Mouse (Mus musculus) urinary bladder, postnatal 25 days (tissue): ENCODE measurements around the gene Borcs5.

Experiments used
- DNase-seq: peaks from one replicate; pipeline ENCODE4 v3.0.0; 2022; ENCODE audit warnings: low spot score

Gene Borcs5

DNA sequence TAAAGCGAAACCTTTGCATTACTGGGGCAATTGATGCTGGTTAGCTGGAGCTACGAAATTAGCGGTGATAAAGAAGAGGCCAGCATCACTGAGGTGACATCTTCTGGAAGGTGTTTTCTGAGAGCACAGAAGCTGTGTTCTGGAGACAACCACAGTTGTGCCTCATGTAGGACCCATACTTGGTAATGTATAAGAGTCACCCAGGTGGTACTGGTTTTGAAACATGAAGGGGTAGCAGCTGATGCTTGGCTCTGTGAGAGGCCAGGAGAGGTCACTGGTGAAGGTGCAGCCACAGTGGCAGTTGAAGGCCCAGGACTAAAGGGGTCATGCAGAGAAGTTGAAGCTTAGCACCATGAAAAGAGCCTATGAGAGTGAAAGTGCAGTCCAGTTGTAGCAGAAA is at the start of gene Borcs5:
Borcs5 (plus strand) TSS at position 301 of the 400 bp plus-strand sequence.
- DNase-seq = no peak

DNA sequence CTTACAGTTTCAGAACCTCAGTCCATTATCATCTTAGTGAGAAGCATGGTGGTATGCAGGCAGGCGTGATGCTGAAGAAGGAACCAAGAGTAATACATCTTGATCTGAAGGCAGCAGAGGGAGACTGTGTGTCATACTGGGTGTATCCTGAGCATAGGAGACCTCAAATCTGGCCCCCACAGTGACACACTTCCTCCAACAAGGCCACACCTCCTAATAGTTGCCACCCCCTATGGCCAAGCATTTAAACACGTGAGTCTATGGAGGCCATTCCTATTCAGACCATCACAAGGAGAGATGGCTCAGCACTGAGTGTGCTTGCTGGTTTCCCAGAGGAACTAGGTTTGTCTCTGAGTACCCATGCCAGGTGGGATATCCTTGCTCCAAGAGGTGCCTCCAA is 47.7 kb upstream of the Borcs5 start:
- DNase-seq = no peak

DNA sequence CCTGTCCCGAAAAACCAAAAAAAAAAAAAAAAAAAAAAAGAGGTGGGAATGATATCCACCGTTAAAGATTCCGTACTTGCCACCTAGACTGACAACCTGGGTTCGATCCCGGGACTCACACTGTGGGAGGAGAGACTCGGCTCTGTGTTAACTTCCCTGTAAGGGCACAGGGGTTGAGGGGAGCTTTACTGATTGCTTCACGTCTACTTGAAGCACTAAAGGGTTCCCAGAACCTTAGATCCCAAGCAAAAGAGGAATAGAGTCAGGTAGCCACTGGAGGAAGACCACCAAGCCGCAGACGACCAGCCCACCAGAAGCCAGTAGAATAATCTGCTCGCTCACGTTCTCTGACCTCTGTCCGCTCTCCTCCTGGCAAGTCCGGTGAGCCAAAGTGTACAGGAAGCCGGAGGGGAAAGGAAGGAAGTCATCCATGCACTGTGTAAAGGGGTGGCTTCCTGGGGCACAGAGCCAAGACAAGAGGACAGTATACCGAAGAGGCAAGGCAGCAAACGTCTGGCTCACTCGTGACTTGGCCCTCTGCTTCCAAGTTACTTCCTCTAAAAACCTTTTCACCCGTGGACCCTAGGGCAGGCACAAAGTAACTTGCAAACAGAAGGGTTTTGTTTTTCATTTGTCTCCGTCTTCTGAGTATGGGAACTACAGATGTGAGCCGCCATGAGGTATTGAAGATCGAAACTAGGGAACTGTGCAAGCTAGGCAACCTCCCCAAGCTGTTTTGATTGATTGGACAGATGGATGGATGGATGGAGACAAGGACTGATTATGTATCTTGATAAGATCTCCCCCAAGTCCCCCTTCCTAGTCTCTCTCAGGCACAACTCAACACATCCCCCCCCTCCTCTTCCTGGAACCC is 44.5 kb upstream of the Borcs5 start:
- DNase-seq = no peak

DNA sequence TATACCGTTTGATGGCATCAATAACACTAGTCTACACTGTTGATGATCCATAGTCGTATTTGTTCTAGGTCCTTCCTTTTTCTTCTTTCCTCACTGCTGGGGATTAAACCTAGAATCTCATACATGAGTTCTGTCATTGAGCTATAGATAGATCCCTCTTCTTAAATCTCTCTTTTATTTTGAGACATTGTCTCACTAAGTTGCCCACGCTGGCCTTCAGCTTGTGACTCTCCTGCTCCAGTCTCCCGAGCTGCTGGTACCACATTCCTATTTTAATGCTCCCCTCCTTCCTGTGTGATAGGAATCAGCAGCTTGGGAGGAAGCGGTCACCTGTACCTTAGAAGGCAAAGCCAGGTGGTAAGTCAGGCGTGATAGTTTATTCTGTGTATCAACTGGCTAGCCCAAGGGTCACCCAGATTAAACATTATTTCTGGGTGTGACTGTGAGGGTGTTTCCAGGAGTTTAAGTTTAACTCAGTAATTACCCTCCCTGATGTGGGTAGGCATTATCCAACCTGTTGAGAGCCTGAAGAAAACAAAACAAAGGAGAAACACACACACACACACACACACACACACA is 41.6 kb upstream of the Borcs5 start:
- DNase-seq = no peak

- DNase-seq = no peak
Measured at GRCm38 (mm10) chr6:134599239-134599638, 40.1 kb upstream of the Borcs5 start.

DNA sequence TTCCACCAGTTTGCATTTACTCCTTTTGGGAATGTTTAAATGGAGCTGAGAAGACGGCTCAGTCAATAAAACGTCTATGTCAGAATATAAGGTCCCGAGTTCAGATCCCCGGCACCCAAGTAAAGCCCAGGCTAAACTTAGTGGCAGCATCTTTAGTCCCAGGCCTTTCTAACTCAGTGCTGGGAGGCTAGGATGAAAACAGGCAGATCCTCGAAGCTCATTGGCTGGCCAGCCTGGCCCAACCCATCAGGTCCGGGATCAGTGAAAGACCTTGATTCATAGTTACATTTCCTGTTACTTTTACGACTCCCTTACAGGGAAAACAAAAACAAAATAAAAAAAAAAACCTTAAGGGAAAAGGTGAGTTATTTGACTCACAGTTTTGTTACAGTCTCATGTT is 38.2 kb upstream of the Borcs5 start:
- DNase-seq = no peak

DNA sequence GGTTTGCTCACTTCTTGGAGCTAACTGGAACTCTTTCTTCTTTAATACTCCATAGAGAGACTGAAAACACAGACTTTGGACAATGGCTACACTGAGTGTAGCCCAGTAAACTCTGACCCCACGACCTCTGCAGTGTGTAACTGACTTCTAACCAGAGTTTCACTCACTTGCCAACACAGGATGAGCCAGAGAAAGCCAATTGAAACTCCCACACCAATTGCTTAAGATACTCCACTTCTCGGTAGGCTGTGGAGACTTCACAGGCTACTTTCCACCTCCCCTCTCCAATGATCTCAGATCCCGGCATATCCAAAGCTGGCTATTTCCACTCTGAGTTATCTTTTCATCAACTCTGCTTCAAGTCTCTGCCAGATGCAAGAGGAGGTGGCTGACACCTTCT is 37.5 kb upstream of the Borcs5 start:
- DNase-seq = no peak

DNA sequence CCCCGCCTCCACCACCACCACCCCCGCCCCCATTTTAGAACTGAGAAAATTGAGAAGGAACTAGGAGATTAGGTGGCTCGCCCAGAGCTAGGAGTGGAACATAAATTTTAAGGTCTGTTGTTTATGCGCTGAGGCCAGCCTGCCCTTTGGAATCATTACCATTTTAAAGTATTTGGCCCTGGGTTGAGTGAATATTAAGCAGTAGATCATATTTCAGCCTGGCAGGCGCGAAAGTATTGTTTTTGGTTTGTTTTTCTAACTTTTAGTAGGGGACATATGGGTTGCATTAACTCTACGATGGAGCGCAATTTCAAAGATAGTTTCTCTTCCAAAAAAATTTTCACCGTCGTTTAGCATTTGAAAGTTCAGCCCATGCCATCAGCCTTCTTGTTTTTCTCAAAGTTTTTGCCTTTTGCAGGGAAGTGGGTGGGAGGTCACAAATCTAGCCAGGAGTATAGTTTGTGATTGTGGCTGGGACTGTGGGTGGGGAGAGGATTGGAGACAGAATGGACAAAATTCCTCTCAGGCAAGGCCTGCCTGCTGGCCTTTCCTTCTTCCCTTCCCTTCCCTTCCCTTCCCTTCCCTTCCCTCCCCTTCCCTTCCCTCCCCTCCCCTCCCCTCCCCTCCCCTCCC is 36.8 kb upstream of the Borcs5 start:
- DNase-seq = no peak

DNA sequence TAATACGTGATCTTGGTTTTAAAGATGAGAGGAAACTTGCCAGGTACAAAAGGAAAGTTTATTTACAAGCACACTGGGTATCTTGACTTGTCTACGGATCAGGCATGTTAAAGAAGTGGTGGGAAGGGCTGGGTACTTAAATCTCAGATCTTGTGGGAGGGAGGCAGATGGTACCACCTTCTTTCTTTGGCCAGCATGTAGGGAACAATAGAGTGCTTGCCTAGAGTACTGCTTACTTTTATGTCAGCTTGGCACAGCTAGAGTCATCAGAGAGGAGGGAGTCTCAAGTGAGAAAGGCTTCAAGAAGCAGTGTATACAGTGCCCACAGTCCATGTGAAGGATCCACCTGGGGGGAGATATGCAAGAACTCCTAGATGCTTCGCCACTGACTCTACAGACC is 34.1 kb upstream of the Borcs5 start:
- no peak for DNase-seq

- DNase-seq = no peak
Measured at GRCm38 (mm10) chr6:134606540-134606939, 32.8 kb upstream of the Borcs5 start.

DNA sequence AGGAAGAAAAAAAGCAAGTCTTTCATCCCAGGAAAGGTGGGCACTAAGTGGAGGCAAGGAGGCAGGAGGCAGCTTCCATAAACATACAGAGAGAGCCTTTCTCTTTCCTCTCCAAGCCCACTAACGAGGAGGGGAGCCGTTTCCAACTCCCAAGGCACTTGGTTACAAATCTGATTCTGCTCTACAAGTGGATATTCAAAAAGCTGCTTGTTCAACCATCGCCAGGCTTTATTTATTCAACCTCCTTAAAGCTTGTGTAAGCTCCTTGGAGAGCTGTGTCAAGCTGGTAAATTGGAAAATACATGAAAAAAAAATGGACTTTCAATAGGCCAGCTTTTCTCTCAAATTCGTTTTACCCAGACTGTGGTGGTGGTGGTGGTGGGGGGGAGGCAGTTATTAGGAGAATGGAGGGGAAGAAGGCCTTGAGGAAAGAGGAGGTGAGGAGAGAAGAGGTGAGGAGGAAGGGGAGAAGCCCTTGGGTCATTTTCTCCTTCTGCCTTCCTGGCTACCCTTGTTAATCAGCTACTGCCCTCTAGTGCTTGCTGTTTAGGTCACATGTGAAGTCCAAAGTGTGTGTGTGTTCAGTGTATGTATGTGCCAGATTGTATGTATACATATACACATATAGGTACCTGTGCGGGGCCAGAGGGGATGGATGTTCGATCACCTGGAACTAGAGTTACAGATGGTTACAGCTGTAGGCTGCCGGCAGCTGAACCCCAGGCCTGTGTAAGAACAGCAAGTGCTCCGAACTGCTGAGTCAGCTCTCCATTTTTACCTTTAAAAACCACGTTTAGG is 32.2 kb upstream of the Borcs5 start:
- DNase-seq = peak; percentile 14

DNA sequence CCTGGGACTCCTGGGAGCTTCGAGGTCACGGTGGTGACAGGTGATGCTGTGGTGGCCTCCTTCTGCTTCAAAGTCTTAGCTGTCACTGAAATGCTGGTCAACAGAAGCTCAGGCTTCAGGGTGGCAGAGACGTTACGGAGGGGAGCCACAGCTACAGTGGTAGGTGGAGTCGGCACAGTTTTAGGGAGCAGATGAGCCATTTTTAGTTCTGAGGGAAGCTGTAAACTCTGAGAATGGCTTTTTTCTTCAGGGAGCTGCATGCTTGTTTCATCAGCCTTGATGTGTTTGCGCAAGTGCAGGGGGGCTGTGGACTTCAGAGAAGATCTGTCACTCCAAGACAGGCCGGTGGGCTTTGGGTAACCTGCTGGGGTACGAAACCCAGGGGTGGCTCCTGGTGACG is 28.9 kb upstream of the Borcs5 start:
- no peak for DNase-seq

GRCm38 (mm10) chr6:134611896-134612295 is 27.4 kb upstream of the Borcs5 start:
- DNase-seq = no peak

GRCm38 (mm10) chr6:134614322-134614721 is 25.0 kb upstream of the Borcs5 start:
- DNase-seq = no peak

DNA sequence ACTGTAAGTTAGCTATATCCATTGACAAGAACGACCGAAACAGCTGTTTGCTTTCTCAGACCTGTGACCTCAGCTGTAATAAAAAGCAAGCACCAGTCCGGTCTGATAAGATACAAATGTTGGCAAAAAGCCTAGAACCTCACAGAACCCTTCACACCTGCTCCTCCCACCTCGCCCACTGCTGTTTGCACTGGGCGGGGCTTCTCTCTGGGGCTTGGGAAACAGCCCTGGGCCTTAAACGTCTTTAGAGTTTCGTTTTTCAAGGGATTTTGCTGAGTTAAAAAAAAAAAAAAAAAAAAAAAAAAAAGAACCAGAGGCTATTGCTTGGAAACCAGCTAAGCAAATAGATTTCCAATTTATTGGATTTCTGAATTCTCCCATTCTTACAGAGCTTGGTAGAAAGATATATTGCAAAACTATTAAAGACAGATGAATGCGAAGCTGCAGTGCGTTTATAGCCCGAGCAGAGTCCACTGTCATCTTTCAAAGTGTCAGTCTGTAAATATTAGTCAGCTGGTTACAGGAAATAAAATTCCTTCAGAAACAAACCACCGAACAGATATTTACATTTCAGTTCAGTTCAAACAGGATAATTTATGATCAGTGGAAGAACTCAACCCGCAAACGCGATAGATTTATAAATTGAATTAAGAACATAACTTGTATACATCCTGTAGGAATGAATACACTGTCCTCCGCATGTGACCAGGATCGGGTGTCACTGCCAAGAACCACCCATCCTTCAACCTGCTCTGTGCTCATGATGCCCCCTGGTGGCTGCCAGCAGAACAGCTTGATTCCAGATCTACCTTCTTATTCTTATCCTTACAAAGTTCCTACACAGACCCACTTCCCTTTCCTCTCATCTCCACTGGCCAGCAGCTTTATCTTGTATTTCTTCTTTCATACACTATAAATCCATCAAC is 24.3 kb upstream of the Borcs5 start:
- DNase-seq = peak; percentile 85

GRCm38 (mm10) chr6:134617589-134617988 is 21.7 kb upstream of the Borcs5 start:
- no peak for DNase-seq

DNA sequence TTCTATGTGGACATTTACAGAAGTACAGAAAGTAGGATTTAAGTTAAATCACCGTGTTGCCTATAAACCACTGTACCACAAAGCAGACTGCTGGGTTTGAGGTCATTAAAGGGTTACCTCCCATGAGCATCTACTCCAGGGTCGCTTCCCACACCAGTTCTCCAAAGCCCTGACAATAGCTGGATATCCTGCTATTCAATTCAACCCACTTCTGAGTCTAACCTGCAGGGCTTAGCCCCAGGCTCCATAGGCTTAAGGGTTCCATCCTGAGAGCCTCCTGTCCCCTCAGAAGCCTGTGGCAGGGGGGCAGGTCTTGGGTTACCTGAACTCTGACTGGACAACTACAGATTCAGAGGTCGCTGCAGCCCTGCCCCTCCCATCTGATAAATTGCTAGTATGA is 19.2 kb upstream of the Borcs5 start:
- DNase-seq = no peak

- DNase-seq = no peak
Measured at GRCm38 (mm10) chr6:134620846-134621551, 18.3 kb upstream of the Borcs5 start.

DNA sequence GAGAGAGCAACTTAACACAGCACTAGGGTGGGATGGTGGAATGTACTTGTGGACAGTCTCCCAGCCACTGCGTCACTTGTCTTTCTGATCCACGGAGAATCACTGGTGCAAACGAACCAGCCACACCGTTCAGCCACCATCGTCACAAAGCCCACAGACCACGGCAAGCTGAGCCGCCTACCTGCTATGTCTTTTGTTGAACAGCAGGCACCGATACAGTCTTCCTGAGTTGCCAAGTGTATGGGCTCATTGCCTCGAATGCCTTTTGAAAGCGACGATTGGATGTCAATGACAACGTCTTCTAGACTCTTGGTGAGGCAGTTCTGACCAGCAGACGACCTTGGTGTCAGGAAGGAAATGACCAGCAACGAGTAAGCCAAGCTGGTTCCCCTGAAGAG is 17.8 kb upstream of the Borcs5 start:
- no peak for DNase-seq

GRCm38 (mm10) chr6:134625431-134625830 is 13.9 kb upstream of the Borcs5 start:
- DNase-seq = no peak

- no peak for DNase-seq
Measured at GRCm38 (mm10) chr6:134626564-134626963, 12.7 kb upstream of the Borcs5 start.
